ENCODE assay signal across 21 mouse cellular contexts in genomic region chr11:99089077-99089601, GRCm38 (mm10). TPM values are rescaled to one million over a fixed set of nuclear protein-coding genes. Genes with fewer than 3 reads are reported as not detected.
DNase-seq lines count a peak whose midpoint lies in the region; ATAC-seq and TF ChIP-seq lines count a peak whose summit lies in the region.
"Had no signal": no experiment of that assay in that cellular context is flagged by ENCODE, and none has a peak within 500 bp of the region (broad histone marks: within the 10 kb centered on the region; RNA-seq: fewer than 3 reads in every experiment).

Tns4 (minus strand) TSS chr11:99089306.

- H3K4me3 ChIP-seq in liver, postnatal 0 days (ENCODE audit: low read depth, low read length): no peak within 1 kb of the TSS
- H3K4me3 ChIP-seq in ES-Bruce4 (ENCODE audit: low read depth, low read length): no peak within 1 kb of the TSS
- no peak within 1 kb of the TSS for H3K4me3 ChIP-seq in intestine, embryonic 16.5 days (ENCODE audit: low read length)
- peak within 1 kb of the TSS; percentile 61 for H3K4me3 ChIP-seq in small intestine, adult 2 months (ENCODE audit: low read depth, low read length)
- H3K4me3 ChIP-seq: forebrain, embryonic 12.5 days; heart, embryonic 13.5 days; midbrain, embryonic 10.5 days had no signal

- H3K27ac ChIP-seq in liver, postnatal 0 days (ENCODE audit: low read depth): no peak within 1 kb of the TSS
- no peak within 1 kb of the TSS for H3K27ac ChIP-seq in ES-Bruce4 (ENCODE audit: insufficient read depth, low read length)
- no peak within 1 kb of the TSS for H3K27ac ChIP-seq in intestine, embryonic 16.5 days (ENCODE audit: low read length)
- peak within 1 kb of the TSS; percentile 91 for H3K27ac ChIP-seq in small intestine, adult 2 months (ENCODE audit: insufficient read depth, low read depth, low read length)
- H3K27ac ChIP-seq: forebrain, embryonic 12.5 days; heart, embryonic 13.5 days; midbrain, embryonic 10.5 days had no signal

- WGBS in liver, postnatal 0 days (ENCODE audit: insufficient replicate concordance): 54% methylated on average over 14 of the region's 14 CpGs
- 49% methylated on average over 14 of the region's 14 CpGs for WGBS in intestine, embryonic 16.5 days
- 31% methylated on average over 14 of the region's 14 CpGs for WGBS in small intestine, adult 2 months

- H3K9me3 ChIP-seq in liver, postnatal 0 days (ENCODE audit: low read length): no peaks in the 10 kb centered on the region
- no peaks in the 10 kb centered on the region for H3K9me3 ChIP-seq in ES-Bruce4 (replicated peaks; ENCODE audit: control insufficient read depth, insufficient read depth, low read length, poor library complexity, severe bottlenecking)
- H3K9me3 ChIP-seq in intestine, embryonic 16.5 days (ENCODE audit: control insufficient read depth, low read length): no peaks in the 10 kb centered on the region
- H3K9me3 ChIP-seq: forebrain, embryonic 12.5 days; heart, embryonic 13.5 days; midbrain, embryonic 10.5 days had no signal

- no peak for DNase-seq in liver, postnatal 0 days
- DNase-seq in liver: no peak
- no peak for DNase-seq in thymus, postnatal 4 days
- DNase-seq in cerebellum, postnatal 10 days: no peak
- DNase-seq in gastrocnemius, adult 8-10 months (ENCODE audit: low spot score in 2 of 2): no peak
- DNase-seq: adrenal gland, postnatal 25 days; B cell, adult 2 months; cerebellum, adult 2 months; heart, postnatal 4 days; kidney, adult 9 months; kidney, postnatal 36 days; left cerebral cortex, postnatal 4 days; lung, embryonic 14.5 days had no signal

- TF ChIP-seq POLR2A in ES-Bruce4 (IDR thresholded peaks at IDR 0.05; ENCODE audit: insufficient read depth, low read length): no peak
- TF ChIP-seq POLR2A in small intestine, adult 2 months (IDR thresholded peaks at IDR 0.05; ENCODE audit: low read depth, low read length): peak; percentile 66; the same call in 1 of the 2 replicates

- H3K36me3 ChIP-seq in liver, postnatal 0 days (replicated peaks; ENCODE audit: insufficient read depth, low read length): no peaks in the 10 kb centered on the region
- no peaks in the 10 kb centered on the region for H3K36me3 ChIP-seq in ES-Bruce4 (ENCODE audit: control insufficient read depth, insufficient read depth, low read length, poor library complexity, severe bottlenecking)
- H3K36me3 ChIP-seq in intestine, embryonic 16.5 days (ENCODE audit: control insufficient read depth, insufficient read depth, low read length): no peaks in the 10 kb centered on the region
- peaks cover 8% of the 10 kb centered on the region; the same call in 1 of the 2 replicates for H3K36me3 ChIP-seq in small intestine, adult 2 months (ENCODE audit: control insufficient read depth, insufficient read depth, low read length)
- H3K36me3 ChIP-seq: forebrain, embryonic 12.5 days; heart, embryonic 13.5 days; midbrain, embryonic 10.5 days had no signal

- no peak within 1 kb of the TSS for H3K9ac ChIP-seq in liver, postnatal 0 days (replicated peaks)
- no peak within 1 kb of the TSS for H3K9ac ChIP-seq in ES-Bruce4 (ENCODE audit: low read depth, poor library complexity, severe bottlenecking)
- no peak within 1 kb of the TSS for H3K9ac ChIP-seq in intestine, embryonic 16.5 days (ENCODE audit: low read depth, low read length)
- H3K9ac ChIP-seq: forebrain, embryonic 12.5 days; heart, embryonic 13.5 days; lung, embryonic 14.5 days had no signal

- no peak for TF ChIP-seq CTCF in liver, postnatal 0 days (IDR thresholded peaks at IDR 0.05; ENCODE audit: low read depth)
- no peak for TF ChIP-seq CTCF in ES-Bruce4 (IDR thresholded peaks at IDR 0.05; ENCODE audit: low read depth, low read length)
- TF ChIP-seq CTCF in small intestine, adult 2 months (IDR thresholded peaks at IDR 0.05; ENCODE audit: extremely low read depth, insufficient read length, insufficient replicate concordance, low read depth, low read length): no peak

- H3K27me3 ChIP-seq in liver, postnatal 0 days (ENCODE audit: insufficient read depth, low read length): no peaks in the 10 kb centered on the region
- H3K27me3 ChIP-seq in ES-Bruce4 (ENCODE audit: control insufficient read depth, insufficient read depth, low read length, poor library complexity, severe bottlenecking): no peaks in the 10 kb centered on the region
- no peaks in the 10 kb centered on the region for H3K27me3 ChIP-seq in intestine, embryonic 16.5 days (replicated peaks; ENCODE audit: control insufficient read depth, insufficient read depth, low read length)
- H3K27me3 ChIP-seq in small intestine, adult 2 months (ENCODE audit: control insufficient read depth, insufficient read depth, low read length): no peaks in the 10 kb centered on the region
- H3K27me3 ChIP-seq: forebrain, embryonic 12.5 days; heart, embryonic 13.5 days had no signal

- no peak for TF ChIP-seq EP300 in liver, postnatal 0 days (IDR thresholded peaks at IDR 0.05; ENCODE audit: low read depth)
- TF ChIP-seq EP300 in ES-Bruce4 (IDR thresholded peaks at IDR 0.05; ENCODE audit: insufficient read depth, low read depth, low read length): no peak

- no peak within 1 kb of the TSS for H3K4me2 ChIP-seq in liver, postnatal 0 days (ENCODE audit: low read depth, low read length)
- peak within 1 kb of the TSS; percentile 23 for H3K4me2 ChIP-seq in intestine, embryonic 16.5 days (ENCODE audit: low read depth, low read length)
- H3K4me2 ChIP-seq: forebrain, embryonic 12.5 days; heart, embryonic 13.5 days; lung, embryonic 14.5 days had no signal

- H3K4me1 ChIP-seq in liver, postnatal 0 days (ENCODE audit: insufficient read depth): no peaks in the 10 kb centered on the region
- H3K4me1 ChIP-seq in ES-Bruce4 (ENCODE audit: control insufficient read depth, insufficient read depth, low read length): no peaks in the 10 kb centered on the region
- no peaks in the 10 kb centered on the region for H3K4me1 ChIP-seq in intestine, embryonic 16.5 days (ENCODE audit: control insufficient read depth, insufficient read depth, low read length)
- peaks cover 13% of the 10 kb centered on the region for H3K4me1 ChIP-seq in small intestine, adult 2 months (ENCODE audit: control insufficient read depth, insufficient read depth, insufficient read length, low read length)
- H3K4me1 ChIP-seq: forebrain, embryonic 12.5 days; heart, embryonic 13.5 days; midbrain, embryonic 10.5 days had no signal

- ATAC-seq in liver, postnatal 0 days: 0 out of 2 replicates have a peak, but pooled peaks have one; percentile 25
- peak; percentile 89 for ATAC-seq in intestine, embryonic 16.5 days
- ATAC-seq: hindbrain, embryonic 16.5 days had no signal

RNA-seq across cellular contexts. Expression of gene Tns4, which starts in this region (rescaled TPM):
- 0.25 and 0.31 TPM in 2 replicates for polyA plus RNA-seq in liver, postnatal 0 days (2015; fragmentation: Nextera tagmentation; extraction: Ambion mirVana)
- polyA plus RNA-seq in ES-Bruce4 (2011; ENCODE audit: insufficient read depth, insufficient read length, low read depth, missing spikeins): 12.8 and 13.9 TPM in 2 replicates
- 0.65 and 1.3 TPM in 2 replicates for polyA plus RNA-seq in intestine, embryonic 16.5 days (2015; fragmentation: Nextera tagmentation; extraction: Ambion mirVana)
- polyA plus RNA-seq in small intestine, adult 2 months (2012; rRNA removed): 4.8 and 47.8 TPM in 2 replicates
- total RNA-seq in gastrocnemius, adult 8-10 months (2022): not detected
- total RNA-seq: layer of hippocampus, postnatal 25 days; left cerebral cortex, postnatal 4 days had no signal

Comparison
In these comparisons a context has a peak if more than half of its experiments do, and no peak if none do; other contexts are left out.
1. Peak in ATAC-seq in liver, postnatal 0 days; RNA of the gene not detected or under 1 TPM.